Mouse (Mus musculus): Measurements from ENCODE around the gene Cul3.

Gene Cul3

DNA sequence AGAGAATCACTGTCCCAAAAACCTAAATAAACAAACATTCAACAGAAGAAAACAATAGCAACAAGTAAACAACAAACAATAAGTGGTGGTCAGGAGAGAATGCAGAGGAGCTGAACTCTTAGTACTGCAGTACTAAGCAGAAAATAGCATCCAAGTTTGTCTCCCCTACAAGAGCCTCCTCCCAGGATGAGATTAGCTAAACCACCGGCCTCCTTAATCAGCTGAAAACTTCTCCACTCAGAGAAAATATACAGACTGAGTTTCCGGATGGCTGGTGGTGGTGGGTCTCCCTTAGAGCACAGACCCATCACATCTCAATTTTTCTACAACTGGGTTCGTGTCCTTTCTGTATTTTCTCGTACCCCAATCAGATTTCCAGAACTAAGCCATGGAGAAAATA is 47.0 kb downstream of the Cul3 start:
- no peak for DNase-seq

DNA sequence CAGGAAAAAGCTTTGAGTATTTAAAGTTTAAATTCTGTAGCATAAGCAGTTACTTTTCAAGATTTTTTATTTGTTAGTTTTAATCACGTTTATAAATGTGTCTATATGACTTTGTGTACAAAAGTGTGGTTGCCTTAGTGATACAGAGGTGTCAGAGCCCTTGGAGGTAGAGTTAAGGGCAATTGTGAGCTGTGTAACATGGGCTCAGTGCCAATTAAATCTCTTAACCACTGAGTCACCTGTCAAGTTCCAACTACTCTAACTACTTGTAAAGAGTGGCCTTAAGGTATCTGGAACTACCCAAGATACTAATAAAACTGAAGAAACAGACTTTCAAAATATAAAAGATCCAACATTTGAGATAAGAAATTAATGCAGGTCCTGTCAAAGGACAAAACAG is 61.5 kb downstream of the Cul3 start:
- no peak for DNase-seq

DNA sequence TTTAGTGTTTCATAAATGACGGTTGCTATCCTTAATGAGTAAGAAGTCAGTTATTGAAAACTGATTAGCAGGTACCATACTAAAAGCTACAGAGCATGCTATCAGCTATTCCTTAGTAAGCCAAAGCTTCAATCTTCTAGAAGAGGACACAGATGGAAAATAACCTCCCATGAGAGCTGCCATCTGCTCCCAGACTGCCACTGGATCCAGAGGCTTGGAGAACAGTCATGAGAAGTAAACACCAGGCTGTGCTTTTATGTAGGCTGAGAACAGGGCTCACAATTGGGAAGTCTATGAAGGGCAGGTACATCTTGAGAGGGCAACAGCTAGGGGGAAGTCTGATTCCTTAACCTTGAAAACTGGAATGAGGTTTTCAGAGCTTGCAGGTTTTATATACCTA is 79.8 kb downstream of the Cul3 start:
- DNase-seq = no peak

DNA sequence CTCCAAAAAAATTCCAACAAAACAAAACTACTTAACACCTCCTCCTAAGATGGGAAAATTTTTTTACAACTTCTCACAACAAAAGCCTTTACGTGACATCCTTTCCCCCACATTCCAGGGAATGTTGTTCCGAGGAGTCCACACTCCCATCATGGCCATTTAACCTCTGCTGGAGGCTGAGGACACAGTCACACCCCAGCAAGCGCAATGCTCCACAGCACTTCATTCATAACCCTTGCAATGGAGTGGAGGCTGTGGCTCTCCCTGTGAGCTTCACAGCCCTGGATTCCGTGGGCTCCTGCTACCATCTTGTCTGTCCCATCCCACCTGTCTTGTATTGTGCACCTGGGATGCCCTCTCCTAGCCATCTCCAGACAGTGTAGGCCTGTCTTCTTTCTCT is 81.6 kb downstream of the Cul3 start:
- DNase-seq = no peak

DNA sequence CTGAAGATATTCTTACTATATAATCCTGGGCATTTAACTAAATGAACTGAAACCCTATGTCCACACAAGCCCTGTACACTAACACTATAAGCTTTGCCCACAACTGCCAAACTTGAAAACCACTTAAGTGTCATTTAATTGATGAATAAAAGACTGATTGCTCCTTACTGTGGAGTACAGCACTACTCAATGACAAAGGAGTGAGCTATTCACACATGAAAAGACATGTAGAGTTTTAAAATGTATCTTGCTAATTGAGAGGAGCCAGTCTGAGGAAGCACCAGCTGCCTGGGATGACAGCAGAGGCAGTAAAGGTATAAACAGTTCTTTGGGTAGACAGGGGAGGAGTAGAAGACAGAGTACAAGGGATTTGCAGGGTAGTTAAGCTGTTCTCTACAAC is 87.0 kb downstream of the Cul3 start:
- DNase-seq = no peak

DNA sequence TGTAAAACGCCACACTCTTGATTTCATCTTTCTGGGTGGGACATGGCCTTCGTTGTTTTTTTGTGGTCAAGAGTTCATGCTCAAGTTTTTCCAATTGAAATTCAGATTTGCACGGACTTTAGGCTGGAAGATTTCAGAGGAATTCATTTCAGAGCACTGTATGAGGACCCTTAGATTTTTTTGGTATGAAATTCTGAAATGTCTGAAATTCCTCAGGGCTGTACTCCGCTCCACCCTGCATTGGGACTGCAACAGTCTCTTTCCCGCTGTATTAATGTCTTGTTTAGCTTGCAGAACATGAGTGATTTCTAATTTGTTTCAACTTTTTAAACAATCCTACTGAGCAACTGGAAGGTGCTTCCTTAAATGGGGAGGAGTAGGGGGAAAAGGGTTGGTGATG is 90.0 kb downstream of the Cul3 start:
- no peak for DNase-seq

DNA sequence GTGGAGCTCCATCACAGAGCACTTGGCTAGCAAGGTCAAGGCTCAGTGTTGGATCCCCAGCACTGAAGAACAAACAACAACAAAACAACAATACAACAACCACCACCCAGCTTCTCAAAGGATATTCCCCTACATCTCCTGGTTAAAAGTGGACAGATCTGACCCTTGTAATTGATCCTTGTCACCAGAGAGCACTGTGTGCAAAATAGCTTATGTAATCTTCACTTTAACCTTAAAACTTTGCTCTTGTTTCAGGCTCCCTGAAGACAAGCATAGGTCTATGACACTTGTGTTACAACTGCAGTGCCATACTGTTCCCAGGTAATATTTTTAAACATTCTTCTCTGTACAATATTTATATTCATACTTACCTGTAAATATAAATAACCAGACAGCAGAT is 93.1 kb downstream of the Cul3 start:
- no peak for DNase-seq

DNA sequence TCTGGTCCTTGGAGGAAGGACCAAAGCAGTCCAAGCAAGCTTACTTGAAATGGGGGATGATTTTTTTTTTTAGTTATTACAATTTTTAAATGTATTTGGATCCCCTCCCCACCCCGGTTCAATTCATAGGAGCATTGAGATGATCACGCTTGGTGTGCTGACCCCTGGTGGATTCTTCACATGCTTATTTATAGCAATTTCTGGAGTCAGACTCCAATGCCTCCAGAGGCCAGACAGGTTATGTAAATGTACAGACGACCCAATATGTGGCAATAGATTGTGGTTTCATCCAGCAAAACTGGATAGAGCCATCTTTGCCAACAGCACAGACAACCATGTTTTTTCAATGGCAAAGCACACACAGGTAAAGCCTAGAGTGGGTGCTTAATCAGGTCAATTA is 96.2 kb downstream of the Cul3 start:
- no peak for DNase-seq

DNA sequence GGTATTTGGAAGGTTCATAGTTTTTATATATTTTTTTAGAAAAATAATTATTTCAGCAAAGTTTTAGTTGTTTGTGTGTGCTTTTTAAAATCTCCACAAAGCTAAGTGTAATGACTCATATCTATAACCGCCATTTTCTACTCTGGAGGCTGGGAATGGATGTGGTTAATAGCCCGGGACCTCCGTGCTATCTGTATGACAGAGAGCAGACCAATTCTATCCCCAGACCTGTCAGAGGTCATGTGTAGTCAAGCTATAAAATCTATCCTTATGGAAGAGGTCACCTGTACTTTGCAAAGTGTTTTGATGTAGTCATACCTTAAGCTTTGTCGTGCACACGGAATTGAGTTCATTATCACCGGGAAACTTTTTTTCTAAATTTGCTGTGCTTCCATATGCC is 98.7 kb downstream of the Cul3 start:
- DNase-seq = no peak

DNA sequence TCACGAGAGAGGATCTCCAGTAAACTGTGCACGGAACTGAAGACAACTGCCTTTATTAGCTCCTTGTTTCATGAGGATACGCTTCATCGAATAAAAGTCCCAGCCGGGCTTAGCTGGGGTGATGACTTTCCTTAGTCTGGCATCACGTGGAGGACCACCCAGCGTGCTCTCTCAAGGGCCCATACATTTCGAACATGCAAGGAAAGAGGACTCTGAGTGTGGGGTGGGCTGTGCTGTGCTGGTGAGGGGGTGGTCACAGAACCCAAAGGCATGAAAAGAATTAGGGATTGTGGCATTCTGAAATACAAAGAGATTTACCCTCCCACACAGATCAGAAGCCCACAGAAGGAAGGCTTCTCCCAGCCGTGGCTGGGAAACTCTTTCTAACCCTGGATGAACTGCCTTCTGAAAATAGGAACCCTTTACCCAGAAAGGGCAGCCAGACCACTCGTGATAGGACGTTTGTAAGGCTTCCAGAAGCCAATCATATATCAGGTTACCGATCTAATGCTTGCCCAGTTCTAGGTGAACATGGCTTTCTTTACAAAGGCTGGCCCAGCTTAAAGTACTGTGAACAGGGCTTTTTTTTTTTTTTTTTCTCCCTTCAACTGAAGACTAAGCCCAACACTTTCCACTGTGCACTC is 100.1 kb downstream of the Cul3 start:
- DNase-seq = no peak

DNA sequence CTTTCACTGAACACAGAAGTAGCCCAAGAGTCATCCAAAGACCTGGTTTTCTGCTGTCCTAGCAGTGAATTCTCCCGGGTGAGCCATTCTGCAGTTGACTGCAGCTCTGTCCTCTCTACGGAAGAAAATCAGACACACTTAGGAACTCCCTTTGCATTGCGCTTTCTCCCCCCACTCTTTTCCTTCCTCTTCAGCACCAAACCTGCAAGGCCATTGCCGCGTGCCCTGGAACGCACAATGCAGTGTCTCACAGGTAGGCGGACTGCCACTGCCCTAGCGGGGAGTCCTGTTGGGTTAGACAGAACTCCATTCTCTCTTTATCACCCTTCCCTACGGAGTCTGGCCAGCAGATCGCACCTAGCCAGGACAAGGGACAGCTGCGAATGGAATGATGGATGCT is 100.8 kb downstream of the Cul3 start:
- DNase-seq = no peak

DNA sequence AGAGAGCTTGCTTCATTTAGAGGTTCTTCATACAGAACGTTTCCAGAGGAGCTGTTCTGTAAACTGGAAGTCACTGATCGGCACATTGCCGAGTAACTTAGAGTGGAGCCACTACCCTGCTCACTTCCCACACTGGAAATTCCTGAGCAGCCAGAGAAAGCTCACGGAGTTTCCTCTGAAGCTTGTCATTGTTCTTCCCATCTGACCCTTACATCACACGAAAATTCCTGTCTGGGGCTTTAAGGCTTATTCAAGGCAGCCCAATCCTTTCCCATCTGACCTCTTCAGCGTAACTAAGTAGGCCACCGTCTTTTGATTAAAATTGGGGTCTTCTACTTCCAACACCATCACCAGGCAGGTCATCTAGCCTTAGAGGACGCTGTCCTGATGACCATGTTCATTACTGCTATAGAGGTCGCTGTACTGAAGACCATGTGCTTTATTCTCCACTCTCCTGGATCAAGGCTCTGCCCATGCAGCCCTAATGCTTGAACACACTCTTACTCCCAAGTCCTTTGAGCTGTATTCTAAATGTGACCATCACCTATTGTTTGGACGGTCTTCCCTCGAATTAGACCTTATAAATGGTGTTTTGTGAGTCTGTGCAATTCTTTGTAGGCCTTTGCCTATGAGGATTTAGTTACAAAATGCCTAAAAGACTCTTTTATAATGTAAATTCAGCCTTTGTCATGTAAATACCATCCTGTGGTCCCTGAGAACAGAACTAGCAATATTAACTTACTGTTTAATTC is 103.2 kb downstream of the Cul3 start:
- DNase-seq = no peak

DNA sequence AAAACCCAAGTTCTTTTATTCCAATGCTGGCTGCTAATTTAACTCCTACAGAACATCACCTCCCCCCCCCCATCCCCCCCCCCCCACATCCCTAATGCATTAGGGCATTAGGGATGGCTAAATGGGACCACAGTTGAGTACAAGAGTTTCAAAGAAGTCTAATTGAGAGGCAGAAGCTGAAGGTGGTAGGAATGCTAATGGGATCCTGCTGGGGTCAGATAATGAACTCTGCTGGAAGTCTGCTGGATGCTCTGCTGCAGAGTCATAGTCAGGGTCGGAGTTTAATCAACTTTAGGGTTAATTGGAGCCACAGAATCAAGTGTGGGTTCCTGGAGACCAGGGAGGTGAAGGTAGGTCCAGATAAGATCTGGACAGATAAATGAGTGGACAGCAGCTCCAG is 104.2 kb downstream of the Cul3 start:
- no peak for DNase-seq

DNA sequence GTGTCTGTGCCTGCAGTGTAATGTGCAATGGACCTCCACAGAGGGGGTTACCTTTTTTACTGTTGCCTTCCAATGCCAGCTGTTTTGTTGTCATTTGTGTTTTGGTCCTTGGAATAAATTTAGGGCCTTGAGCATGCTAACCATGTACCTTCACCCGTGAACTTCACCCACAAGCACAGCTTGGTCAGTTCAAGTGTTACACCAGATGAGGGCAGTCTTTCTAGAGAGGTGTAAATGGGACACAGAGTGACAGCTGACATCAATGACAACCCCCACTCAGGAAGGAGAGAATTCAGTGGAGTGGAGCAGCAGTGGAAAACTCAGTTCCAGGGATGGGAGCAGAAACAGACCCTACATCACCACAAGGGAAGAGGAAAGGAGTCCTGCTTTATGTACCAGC is 109.7 kb downstream of the Cul3 start:
- no peak for DNase-seq

DNA sequence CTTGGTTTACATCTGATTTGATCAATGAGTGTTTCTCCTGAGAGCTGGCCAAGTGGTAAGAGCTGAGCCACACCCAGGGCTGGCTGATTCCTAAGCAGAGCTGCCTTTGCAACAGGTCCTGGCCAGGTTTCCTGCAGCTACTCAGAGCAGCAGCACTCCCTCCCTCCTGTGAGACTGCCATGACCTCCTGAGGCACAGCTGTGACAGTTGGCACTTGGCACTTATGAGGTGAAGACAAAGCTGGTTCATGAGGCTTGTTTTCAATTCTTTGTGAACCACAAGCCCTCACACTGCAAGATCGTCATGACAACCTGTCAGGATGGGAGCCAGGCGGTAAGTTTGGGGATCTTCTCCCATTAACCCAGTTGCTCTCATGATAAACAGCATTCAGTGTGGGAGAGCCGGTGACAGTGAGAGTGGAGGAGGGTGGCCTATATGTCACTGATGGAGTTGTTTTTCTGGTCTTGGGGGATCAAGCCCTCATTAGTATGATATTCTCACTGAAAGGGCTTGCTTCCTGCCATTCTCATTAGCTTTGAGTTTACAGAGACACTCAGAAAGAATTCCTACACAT is 115.4 kb downstream of the Cul3 start:
- DNase-seq = no peak

DNA sequence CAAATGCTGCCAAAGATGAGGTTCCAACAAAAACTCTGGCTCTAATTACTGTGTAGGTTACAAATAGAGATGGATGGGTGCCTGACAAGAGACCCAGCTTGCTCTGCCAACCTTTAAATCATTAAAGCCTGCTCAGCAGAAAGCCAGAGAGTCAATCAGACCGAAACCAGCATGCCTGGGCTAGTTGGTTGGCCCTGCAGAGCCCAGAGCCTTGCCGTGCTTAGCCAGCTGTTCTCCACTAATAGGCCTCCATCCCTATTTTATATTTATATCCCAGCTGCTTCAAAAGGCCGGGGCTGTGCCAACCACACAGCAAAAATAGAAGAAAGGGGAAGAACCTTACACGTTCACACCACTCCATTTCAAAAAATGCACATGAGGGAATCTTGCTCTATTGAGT is 119.1 kb downstream of the Cul3 start:
- no peak for DNase-seq

DNA sequence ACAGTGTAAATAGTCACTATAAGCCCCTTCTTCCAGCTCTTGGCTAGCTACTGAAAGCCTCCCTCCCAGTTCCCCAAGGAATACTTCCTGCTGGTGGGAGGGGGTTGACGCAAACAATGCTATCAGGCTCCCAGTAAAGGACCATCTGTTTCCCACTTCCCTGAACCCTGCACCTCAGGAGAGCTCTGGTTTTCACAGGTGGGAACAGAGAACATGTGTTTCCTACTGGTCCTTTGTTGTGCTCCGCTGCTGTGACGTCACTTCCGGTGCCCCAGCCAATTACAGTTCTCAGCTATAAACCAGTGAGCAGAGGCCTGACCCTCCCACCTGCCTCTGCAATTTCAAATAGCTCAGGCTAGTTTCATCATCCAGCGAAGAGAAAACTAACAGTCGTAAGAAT is 122.0 kb downstream of the Cul3 start, which contains the start of gene Fam124b:
Fam124b (minus strand) TSS at position 206 of the 400 bp plus-strand sequence.
- no peak for DNase-seq

Data from cerebellum, adult 11 months (tissue).